ENCODE assay signal across 9 mouse cellular contexts in genomic region chr17:12249783-12250504, GRCm38 (mm10).
DNase-seq lines count a peak whose midpoint lies in the region; ATAC-seq and TF ChIP-seq lines count a peak whose summit lies in the region.
"Had no signal": no experiment of that assay in that cellular context is flagged by ENCODE, and none has a peak within 500 bp of the region (broad histone marks: within the 10 kb centered on the region; RNA-seq: fewer than 3 reads in every experiment).

No protein-coding gene starts in this region.

- no peak; the same call in none of the 2 replicates for TF ChIP-seq RAD21 in MEL (IDR thresholded peaks at IDR 0.05; ENCODE audit: low read depth, low read length)

- WGBS in limb, embryonic 10.5 days = 96% methylated on average over 19 of the region's 19 CpGs
- 95% methylated on average over 19 of the region's 19 CpGs for WGBS in kidney, embryonic 16.5 days

- no peaks in the 10 kb centered on the region for H3K36me3 ChIP-seq in MEL (ENCODE audit: control insufficient read depth in 1 of 2, insufficient read depth in 2 of 2, low read length in 2 of 2)
- H3K36me3 ChIP-seq in limb, embryonic 10.5 days = peaks cover 90% of the 10 kb centered on the region
- peaks cover 72% of the 10 kb centered on the region for H3K36me3 ChIP-seq in kidney, embryonic 16.5 days (ENCODE audit: insufficient read depth, low read length)

- no peaks in the 10 kb centered on the region for H3K27me3 ChIP-seq in MEL (ENCODE audit: control insufficient read depth in 1 of 2, insufficient read depth in 2 of 2, low read length in 2 of 2)
- H3K27me3 ChIP-seq in limb, embryonic 10.5 days (ENCODE audit: low read depth, poor library complexity, severe bottlenecking) = no peaks in the 10 kb centered on the region
- no peaks in the 10 kb centered on the region for H3K27me3 ChIP-seq in kidney, embryonic 16.5 days (ENCODE audit: insufficient read depth, low read length)

- no peaks in the 10 kb centered on the region for H3K9me3 ChIP-seq in MEL (replicated peaks; ENCODE audit: insufficient read depth, low read length)
- peaks cover 6% of the 10 kb centered on the region for H3K9me3 ChIP-seq in limb, embryonic 10.5 days (replicated peaks)
- peaks cover 9% of the 10 kb centered on the region for H3K9me3 ChIP-seq in kidney, embryonic 16.5 days (ENCODE audit: low read length)

- peak overlapping the region; percentile 15 to 32; a peak in 3 of 4 replicates for H3K4me3 ChIP-seq in MEL (ENCODE audit: control insufficient read depth in 1 of 2, insufficient read depth in 1 of 2, low read depth in 2 of 2, low read length in 2 of 2)
- no peak overlapping the region for H3K4me3 ChIP-seq in limb, embryonic 10.5 days
- no peak overlapping the region for H3K4me3 ChIP-seq in kidney, embryonic 16.5 days (ENCODE audit: low read length)
- H3K4me3 ChIP-seq: midbrain, embryonic 10.5 days had no signal

- peak overlapping the region; percentile 6; the same call in 1 of the 2 replicates for H3K9ac ChIP-seq in MEL (ENCODE audit: control insufficient read depth, low read depth, low read length, poor library complexity, severe bottlenecking)
- H3K9ac ChIP-seq in kidney, embryonic 16.5 days (replicated peaks; ENCODE audit: low read length) = no peak overlapping the region

- no peak for ATAC-seq in kidney, embryonic 16.5 days (ENCODE audit: low FRiP score, low TSS enrichment)

- TF ChIP-seq EP300 in MEL (IDR thresholded peaks at IDR 0.05; ENCODE audit: low read depth in 1 of 2, low read length in 2 of 2) = peak in 1 of 2 experiments; percentile 27; a peak in 2 of 4 replicates

- TF ChIP-seq CTCF in MEL (IDR thresholded peaks at IDR 0.05 in 2 of 3, conservative IDR thresholded peaks at IDR 0.05 in 1 of 3; ENCODE audit: control insufficient read depth in 1 of 3, insufficient read depth in 1 of 3, low read depth in 2 of 3, low read length in 3 of 3, poor library complexity in 1 of 3, severe bottlenecking in 1 of 3) = peak; percentile 56 to 75 (median 63)

- peaks cover 0 to 5% of the 10 kb centered on the region in 2 experiments; a peak in 2 of 4 replicates for H3K4me1 ChIP-seq in MEL (ENCODE audit: control insufficient read depth in 1 of 2, insufficient read depth in 2 of 2, low read length in 2 of 2)
- no peaks in the 10 kb centered on the region for H3K4me1 ChIP-seq in limb, embryonic 10.5 days
- H3K4me1 ChIP-seq in kidney, embryonic 16.5 days (ENCODE audit: insufficient read depth, low read length) = no peaks in the 10 kb centered on the region
- H3K4me1 ChIP-seq: midbrain, embryonic 10.5 days had no signal

- H3K79me2 ChIP-seq in MEL (ENCODE audit: control insufficient read depth, insufficient read depth, low read length, poor library complexity) = no peaks in the 10 kb centered on the region

- TF ChIP-seq POLR2A in MEL (IDR thresholded peaks at IDR 0.05; ENCODE audit: control insufficient read depth in 1 of 2, insufficient read depth in 1 of 2, low read depth in 1 of 2, low read length in 2 of 2, poor library complexity in 1 of 2) = peak in 1 of 2 experiments; percentile 43; a peak in 1 of 4 replicates

- peak; percentile 45 for DNase-seq in layer of hippocampus, adult 9-10 months (ENCODE audit: low spot score)
- DNase-seq in layer of hippocampus, postnatal 36 days = no peak
- peak; percentile 40 to 52 for DNase-seq in B cell, adult 2 months
- DNase-seq in MEL (ENCODE audit: low read depth, low spot score) = peak; percentile 95
- DNase-seq in induced T-regulatory cell, adult 2 months (ENCODE audit: low read depth) = peak; percentile 70
- no peak for DNase-seq in limb, embryonic 10.5 days (ENCODE audit: low spot score)
- DNase-seq: kidney, postnatal 4 days had no signal

- no peak overlapping the region for H3K4me2 ChIP-seq in kidney, embryonic 16.5 days (replicated peaks; ENCODE audit: low read depth, low read length)

- peak overlapping the region; percentile 63 for H3K27ac ChIP-seq in MEL (ENCODE audit: control insufficient read depth, low read depth, low read length)
- no peak overlapping the region for H3K27ac ChIP-seq in limb, embryonic 10.5 days
- H3K27ac ChIP-seq in kidney, embryonic 16.5 days (ENCODE audit: low read length) = no peak overlapping the region
- H3K27ac ChIP-seq: midbrain, embryonic 10.5 days had no signal

TF ChIP-seq in MEL, 35 proteins besides CTCF, POLR2A, EP300 and RAD21:
- TF ChIP-seq POLR2AphosphoS5 (IDR thresholded peaks at IDR 0.05; ENCODE audit: borderline replicate concordance, low read depth, low read length) (no peak), SIN3A (IDR thresholded peaks at IDR 0.05; ENCODE audit: low read length) (peak; percentile 58; the same call in 1 of the 2 replicates), CHD2 (IDR thresholded peaks at IDR 0.05; ENCODE audit: low read length) (no peak), GABPA (IDR thresholded peaks at IDR 0.05; ENCODE audit: low read depth, low read length) (no peak), CHD1 (IDR thresholded peaks at IDR 0.05; ENCODE audit: low read depth, low read length) (no peak), ELF1 (IDR thresholded peaks at IDR 0.05; ENCODE audit: low read depth, low read length) (peak; percentile 30; the same call in 1 of the 2 replicates), JUND (IDR thresholded peaks at IDR 0.05; ENCODE audit: low read depth, low read length) (no peak), E2F4 (IDR thresholded peaks at IDR 0.05; ENCODE audit: borderline replicate concordance, low read depth, low read length) (no peak), HCFC1 (IDR thresholded peaks at IDR 0.05; ENCODE audit: low read depth, low read length) (peak; percentile 52; the same call in 1 of the 2 replicates), TCF12 (IDR thresholded peaks at IDR 0.05; ENCODE audit: low read depth, low read length) (no peak), MYB (IDR thresholded peaks at IDR 0.05; ENCODE audit: low read depth, low read length) (no peak), UBTF (IDR thresholded peaks at IDR 0.05; ENCODE audit: borderline replicate concordance, insufficient read depth, low read depth, low read length) (no peak), ZMIZ1 (IDR thresholded peaks at IDR 0.05; ENCODE audit: low read depth, low read length) (no peak), KAT2A (conservative IDR thresholded peaks at IDR 0.05; ENCODE audit: low read depth, low read length) (no peak), BHLHE40 (IDR thresholded peaks at IDR 0.05; ENCODE audit: borderline replicate concordance, low read depth, low read length) (peak; percentile 64), MAFK (IDR thresholded peaks at IDR 0.05; ENCODE audit: borderline replicate concordance, low read depth, low read length) (no peak), TAL1 (IDR thresholded peaks at IDR 0.05; ENCODE audit: low read length) (peak; percentile 36; the same call in 1 of the 2 replicates), MAZ (IDR thresholded peaks at IDR 0.05; ENCODE audit: low read depth, low read length) (no peak), MYC (IDR thresholded peaks at IDR 0.05; ENCODE audit: low read depth, low read length) (0 out of 2 replicates have a peak, but pooled peaks have one; percentile 54), SMC3 (IDR thresholded peaks at IDR 0.05; ENCODE audit: low read depth, low read length) (peak; percentile 39; the same call in 1 of the 2 replicates), ETS1 (IDR thresholded peaks at IDR 0.05; ENCODE audit: low read depth, low read length) (peak; percentile 87), ZC3H11A (IDR thresholded peaks at IDR 0.05; ENCODE audit: low read depth, low read length) (no peak), RCOR1 (IDR thresholded peaks at IDR 0.05; ENCODE audit: low read depth, low read length) (no peak), GATA1 (IDR thresholded peaks at IDR 0.05; ENCODE audit: low read depth, low read length) (peak; percentile 74), ZKSCAN1 (IDR thresholded peaks at IDR 0.05; ENCODE audit: low read depth, low read length) (no peak), MEF2A (IDR thresholded peaks at IDR 0.05; ENCODE audit: extremely low read depth, insufficient replicate concordance, low read depth, low read length, poor library complexity, severe bottlenecking) (no peak), USF1 (IDR thresholded peaks at IDR 0.05; ENCODE audit: low read depth, low read length) (peak; percentile 70; the same call in 1 of the 2 replicates), TBP (IDR thresholded peaks at IDR 0.05; ENCODE audit: low read depth, low read length) (peak; percentile 75), MAX (IDR thresholded peaks at IDR 0.05; ENCODE audit: low read length) (peak; percentile 67), POLR2AphosphoS2 (IDR thresholded peaks at IDR 0.05; ENCODE audit: low read length) (no peak), NELFE (IDR thresholded peaks at IDR 0.05; ENCODE audit: low read depth, low read length) (no peak), NRF1 (IDR thresholded peaks at IDR 0.05; ENCODE audit: insufficient read depth, low read depth, low read length, poor library complexity, severe bottlenecking) (peak; percentile 74), MXI1 (IDR thresholded peaks at IDR 0.05; ENCODE audit: low read depth, low read length) (no peak; the same call in 1 of the 2 replicates), USF2 (IDR thresholded peaks at IDR 0.05; ENCODE audit: borderline replicate concordance in 1 of 2, insufficient read depth in 1 of 2, low read depth in 1 of 2, low read length in 2 of 2) (no peak), ZNF384 (IDR thresholded peaks at IDR 0.05; ENCODE audit: low read depth, low read length) (peak; percentile 86)

Comparison
In these comparisons a context has a peak if more than half of its experiments do, and no peak if none do; other contexts are left out.
1. DNase-seq: peak in layer of hippocampus, adult 9-10 months (single experiment), B cell, adult 2 months (2 of 2), MEL (single experiment) and induced T-regulatory cell, adult 2 months (single experiment); none in layer of hippocampus, postnatal 36 days (0 of 2) and limb, embryonic 10.5 days (single experiment).
2. H3K4me3 ChIP-seq: peak in MEL (2 of 2); none in limb, embryonic 10.5 days (single experiment) and kidney, embryonic 16.5 days (single experiment).